Mouse (Mus musculus): ENCODE data around the gene Dnah10.

- TF ChIP-seq POLR2A (IDR thresholded peaks at IDR 0.05; ENCODE audit: borderline replicate concordance, low read depth, low read length) = no peak
- TF ChIP-seq CTCF (IDR thresholded peaks at IDR 0.05; ENCODE audit: low read depth, low read length) = no peak
Measured at GRCm38 (mm10) chr5:124854202-124854601, 129.3 kb downstream of the Dnah10 start.

Measured in bone marrow macrophage, adult 2 months (primary cell).